Mouse (Mus musculus) 416B (cell line): ENCODE data around the gene Fam155a.

Experiments
- DNase-seq: peaks from one replicate; pipeline ENCODE4 v3.0.0; 2011; ENCODE audit warnings: low read depth

The Fam155a gene

DNA sequence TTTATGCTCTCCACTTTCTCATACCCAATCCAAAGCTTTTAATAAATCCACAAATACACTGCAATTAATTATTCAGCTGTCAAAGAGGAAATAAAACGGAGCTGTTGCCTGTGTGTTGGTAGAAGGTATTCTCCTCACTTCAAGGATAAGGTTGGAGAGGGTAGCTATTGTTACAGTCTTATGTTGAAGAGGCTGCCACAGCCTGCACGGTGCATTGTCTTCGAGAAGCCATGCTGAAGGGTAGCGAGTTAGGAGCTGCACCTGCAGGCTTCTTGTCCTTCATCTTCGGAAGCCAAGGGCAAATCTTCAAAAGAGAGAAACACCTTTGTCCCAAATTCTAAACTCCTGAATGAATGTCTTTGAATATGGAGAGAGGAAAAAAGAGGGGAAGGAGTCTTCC lies 288.4 kb downstream of the Fam155a start:
- no peak for DNase-seq

DNA sequence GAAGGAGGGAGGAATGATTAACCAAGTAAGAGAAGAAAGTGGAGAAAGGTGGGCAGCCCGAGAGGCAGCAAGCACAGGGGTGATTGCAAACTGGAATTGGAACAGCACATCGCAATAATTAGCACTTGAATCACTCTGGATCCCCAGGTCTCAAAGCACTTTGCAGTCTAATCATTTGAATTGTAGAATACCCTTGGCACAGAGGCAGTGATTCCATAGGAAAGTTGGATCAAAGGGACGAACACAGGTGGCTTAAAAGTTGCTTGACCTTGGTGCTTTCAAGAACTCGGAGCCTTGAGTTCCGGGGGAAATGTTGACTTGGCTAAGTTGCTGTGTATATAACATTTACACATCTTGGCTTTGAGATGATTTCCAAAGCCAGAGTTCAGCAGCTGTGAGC lies 299.7 kb downstream of the Fam155a start:
- DNase-seq, result no peak

DNA sequence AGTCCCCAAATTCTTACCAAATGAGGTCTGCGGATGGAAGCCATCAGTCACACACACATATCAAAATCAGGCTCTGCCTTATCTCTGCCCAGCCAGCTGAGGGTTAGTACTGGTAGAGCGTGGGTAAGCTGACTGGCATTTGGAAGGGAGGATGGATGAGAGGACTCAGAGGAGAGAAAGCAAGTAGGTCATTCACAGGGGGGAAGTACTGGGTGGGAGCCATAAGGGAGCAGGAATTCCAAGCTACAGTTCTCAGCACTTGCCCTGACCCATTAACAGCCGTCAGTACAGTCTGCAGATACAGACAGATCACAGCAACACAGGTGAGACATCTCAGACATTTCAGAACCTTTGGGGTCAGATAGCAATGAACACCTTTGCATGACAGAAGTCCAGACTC lies 300.8 kb downstream of the Fam155a start:
- DNase-seq, result no peak

DNA sequence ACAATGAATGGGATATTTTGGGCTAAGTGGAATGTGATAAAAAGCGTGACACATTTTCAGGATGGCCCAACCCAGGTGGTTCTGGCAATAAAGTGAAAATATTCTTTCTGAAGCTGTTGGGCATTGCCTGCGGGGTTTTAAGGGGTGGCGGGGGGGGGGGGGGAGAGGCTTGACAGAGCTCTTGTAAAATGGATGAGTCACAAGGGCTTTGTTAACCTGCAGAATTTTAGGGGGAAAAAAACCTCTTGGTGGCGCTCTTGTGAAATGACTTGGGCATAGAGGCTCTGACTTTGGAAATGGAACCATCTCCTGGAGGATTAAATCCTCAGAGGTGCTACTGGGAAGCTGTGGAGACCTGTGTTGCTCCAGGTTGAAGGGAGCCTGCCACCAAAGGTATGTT lies 309.9 kb downstream of the Fam155a start:
- peak; percentile 3 for DNase-seq

DNA sequence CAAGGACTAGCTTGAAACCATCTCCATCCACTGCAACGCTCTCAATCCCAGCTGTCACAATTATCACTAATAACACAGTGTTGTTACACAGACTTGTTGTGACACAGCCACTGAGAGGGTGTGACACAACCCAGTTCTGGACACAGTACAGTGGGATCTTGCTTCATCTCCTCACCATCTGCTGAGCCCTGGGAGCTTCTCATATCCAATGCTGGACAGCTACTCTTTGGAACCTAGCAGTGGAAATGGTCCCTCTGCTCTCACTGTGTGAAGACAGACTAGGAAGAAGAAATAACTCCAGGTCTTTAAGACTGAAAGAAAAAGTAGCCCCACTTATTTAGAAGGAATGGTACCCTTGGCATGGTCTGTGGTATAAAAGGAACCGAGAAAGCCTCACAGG lies 310.3 kb downstream of the Fam155a start:
- DNase-seq, result peak; percentile 17

DNA sequence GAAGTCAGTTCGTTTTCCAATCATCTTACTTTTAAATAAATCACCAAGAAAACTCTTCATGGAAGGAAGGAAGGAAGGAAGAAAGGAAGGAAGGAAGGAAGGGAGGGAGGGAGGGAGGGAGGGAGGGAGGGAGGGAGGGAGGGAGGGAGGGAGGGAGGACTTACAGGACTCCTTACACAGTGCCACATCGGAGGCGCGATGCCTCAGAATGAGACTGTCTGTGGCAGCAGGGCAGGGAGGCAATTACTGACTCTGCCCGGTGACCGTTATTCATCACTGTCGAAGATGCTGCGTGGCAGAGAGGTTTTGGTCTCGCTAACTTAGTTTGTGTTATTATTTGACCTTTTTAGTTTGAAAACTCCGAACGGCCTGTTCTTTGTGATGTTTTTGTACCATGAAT lies 312.3 kb downstream of the Fam155a start:
- DNase-seq, result no peak

DNA sequence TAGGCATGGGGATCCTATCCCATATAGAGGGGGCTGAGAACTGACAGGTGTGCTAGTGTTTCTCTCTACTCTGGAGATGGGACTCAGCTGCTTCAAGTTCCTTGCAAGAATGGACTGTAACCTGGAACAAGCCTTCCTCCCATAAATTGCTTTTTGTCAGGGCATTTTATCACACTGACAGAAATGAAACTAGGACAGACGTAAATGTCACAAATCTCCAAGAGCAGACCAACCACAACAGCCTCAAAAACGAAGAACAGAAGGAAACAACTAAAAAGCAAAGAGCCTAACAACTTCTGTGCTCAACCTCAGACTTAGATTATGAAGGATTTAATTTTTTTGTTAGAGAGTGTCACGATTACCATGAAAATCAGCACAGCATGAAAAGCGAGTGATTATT lies 315.8 kb downstream of the Fam155a start:
- DNase-seq, result no peak

DNA sequence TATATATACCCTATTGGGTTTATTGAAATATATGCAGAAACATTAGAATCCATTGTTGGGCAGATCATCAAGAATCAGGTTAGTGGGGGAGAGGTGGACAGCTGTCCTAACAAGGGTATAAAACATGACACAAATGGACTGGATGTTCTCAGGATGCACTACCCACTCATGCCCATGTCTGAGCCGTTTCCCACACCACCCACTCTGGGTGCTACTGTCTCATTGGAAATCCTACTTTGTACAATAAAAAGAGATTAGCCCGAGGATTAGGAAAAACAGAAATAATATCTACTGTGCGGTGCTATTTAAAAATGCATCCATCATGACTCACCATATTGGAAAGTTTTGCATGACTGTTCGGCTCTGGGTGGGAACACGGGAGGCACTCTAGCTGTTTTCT lies 317.2 kb downstream of the Fam155a start:
- no peak for DNase-seq

DNA sequence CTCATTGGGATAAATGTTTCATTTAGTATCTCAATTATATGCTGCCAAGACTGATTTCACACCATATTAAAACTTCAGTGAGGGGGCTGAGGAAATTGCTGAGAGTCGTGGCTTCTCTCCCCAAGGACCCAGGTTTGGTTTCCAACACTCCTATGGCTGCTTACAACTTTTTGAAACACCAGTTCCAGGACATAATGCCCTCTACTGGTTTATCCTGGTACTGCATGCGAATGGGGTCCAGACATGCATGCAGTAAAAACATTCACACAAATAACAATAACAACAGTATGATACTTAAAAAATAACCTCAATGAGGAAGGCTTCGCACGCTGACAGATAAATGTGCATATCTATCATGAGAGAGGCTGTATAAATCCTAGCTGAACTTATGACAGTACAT lies 319.4 kb downstream of the Fam155a start:
- peak; percentile 8 for DNase-seq

DNA sequence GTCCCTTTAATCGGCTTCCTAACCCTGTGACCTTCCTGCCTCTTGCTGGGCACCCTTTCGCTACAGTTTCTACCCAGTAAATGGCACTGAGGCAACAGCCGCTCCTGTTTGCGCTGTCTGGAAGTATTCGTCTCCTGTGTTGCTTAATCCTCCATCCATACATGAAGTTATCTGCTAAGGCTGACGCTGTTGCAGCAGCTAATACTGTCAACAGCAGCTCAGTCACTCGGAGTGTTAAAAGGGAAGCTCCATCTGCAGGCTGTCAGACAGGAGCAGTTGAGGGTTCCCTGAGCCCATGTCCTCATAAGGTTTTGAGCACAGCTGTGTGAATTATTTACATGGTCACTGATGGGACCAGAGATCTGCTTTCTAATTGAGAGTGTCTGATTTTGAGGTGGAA lies 322.3 kb downstream of the Fam155a start:
- DNase-seq, result no peak

DNA sequence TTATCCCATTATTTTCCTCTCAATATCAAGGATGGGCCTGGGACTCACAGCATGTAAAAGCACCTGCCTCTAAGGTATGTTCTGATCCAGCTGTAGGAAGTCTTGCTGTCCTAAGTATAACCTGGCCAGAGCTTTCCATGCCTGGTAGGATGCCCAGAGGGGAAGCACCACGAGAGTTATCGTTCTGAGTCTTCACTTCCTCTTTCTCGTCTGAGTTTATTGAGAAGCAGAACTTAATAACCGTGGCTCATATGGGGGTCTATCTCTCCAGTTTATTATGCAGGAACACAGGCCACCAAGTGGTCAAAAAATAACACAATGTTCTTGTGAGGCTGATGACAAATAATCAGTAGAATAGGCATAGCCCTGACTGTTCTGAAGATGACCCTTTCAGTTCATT lies 333.1 kb downstream of the Fam155a start:
- no peak for DNase-seq

DNA sequence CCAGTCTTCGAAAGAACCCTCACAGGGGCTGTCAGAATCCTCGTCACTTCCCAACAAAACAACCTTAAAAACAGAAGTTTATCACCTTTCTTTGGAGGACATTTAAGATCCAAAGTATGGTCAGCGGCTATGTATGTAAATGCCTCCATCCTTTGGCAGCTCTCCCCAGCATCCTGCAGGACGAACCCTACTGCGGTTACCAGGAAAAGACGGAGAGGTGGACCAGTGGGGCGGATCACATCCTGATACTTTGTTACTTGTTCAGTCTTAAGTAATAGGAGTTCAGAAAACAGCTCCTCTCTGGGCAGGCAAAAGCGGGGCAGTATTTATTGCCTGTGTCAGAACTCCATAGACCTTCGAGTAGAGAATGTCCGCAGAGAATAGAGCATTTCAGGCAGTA lies 335.5 kb downstream of the Fam155a start:
- no peak for DNase-seq

DNA sequence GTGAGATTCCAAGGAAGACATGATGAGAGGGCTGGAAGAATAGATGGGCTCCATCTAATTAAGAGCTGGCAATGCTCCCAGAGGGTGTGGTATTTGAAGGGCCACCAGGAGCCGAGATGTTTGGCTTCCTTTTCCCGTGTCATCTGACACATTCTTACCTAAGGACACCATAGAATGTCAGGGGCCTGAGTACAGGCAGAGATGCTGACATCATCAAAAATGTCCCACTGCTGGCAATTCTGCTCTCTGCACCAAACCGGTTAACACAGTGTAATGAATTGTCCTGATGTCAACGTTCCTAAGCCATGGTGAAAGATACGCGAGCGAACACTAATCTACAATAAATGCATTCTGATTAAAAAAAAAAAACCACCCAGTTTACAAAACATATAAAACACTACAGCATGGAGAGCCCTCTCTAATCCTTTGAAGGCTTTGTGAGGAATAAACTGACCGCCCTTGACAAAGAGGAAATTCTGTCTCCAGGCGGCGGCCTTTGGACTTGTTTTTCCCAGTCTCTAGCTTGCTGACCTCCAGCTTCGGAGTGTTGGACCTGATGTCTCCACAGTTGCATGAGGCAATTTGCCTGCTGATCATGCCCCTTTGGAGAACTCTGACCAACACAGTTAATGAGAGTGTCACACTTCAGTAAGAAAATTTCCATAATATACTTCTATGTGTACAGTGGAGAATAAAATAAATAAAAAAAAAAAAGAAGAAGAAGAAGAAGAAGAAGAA lies 338.2 kb downstream of the Fam155a start:
- DNase-seq, result no peak

DNA sequence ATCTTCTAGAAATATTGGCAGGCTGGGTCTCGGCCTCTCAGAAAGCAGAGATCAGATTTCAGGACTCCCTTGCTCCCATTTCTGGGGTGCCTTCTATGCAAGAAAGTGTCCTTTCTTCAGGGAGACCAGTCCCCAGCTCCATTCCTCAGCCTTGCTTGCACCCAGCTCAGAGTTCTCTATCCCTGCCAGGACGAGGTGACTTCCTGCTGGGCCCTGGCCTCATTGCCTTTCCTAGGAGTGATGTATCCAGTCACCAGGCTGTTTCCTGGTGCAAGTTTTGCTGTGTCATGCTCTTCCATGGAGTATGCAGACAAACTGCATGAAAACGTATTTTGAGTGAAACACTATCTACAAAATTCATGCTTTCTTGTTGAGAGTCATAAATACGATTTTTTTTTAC lies 342.1 kb downstream of the Fam155a start:
- no peak for DNase-seq

DNA sequence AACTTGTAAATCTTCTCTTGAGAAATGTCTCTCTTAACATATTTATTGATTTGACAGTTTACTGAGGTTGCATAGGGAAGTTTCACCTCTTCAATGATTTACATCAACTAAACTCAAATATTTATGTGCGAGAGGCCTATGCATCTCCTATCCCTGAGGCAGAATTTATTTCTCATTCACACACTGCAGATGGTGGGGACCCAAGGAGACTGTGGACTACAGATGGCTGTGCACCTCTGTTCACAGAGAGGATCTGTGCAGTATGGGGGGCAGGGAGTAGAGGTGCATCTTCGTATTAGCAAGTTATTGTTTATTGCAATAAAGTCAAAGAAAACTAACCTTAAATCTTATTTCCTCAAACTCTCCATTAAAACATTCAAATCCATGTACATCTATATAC lies 346.9 kb downstream of the Fam155a start:
- DNase-seq, result no peak

DNA sequence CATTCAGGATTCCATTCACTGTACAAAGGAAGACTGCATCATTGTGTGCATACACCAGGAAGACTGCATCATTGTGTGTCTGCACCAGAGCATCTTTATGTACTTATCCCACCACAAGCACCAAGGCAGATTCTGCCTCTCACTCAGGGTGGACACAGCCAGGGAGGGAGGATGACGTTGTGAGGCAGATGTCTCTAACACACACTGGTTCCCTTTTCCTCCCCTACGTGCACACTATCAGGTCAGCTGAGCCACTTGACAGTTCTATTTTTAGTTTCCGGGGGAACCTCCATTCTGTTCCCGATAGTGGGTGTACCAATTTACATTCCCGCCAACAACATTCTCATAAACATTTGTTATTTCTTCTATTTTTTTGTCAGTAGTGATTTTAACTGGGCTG lies 347.4 kb downstream of the Fam155a start:
- no peak for DNase-seq

DNA sequence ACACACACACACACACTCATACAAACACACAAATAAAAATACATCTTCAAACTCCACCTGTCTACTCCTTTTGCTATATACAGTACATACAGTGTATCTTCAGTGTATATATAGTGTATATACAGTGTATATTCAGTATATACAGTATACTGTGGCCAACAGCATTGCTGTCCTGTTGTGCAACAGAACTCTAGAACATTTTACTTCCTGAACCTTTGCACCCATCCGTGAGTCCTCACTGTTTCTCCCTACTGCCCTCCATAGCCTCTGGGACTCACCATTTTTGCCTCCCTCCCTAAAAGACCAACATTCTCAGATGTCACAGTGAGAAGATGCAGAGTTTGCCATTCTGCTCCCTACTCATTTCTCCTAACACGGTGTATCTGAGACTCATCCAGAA lies 347.8 kb downstream of the Fam155a start:
- no peak for DNase-seq

DNA sequence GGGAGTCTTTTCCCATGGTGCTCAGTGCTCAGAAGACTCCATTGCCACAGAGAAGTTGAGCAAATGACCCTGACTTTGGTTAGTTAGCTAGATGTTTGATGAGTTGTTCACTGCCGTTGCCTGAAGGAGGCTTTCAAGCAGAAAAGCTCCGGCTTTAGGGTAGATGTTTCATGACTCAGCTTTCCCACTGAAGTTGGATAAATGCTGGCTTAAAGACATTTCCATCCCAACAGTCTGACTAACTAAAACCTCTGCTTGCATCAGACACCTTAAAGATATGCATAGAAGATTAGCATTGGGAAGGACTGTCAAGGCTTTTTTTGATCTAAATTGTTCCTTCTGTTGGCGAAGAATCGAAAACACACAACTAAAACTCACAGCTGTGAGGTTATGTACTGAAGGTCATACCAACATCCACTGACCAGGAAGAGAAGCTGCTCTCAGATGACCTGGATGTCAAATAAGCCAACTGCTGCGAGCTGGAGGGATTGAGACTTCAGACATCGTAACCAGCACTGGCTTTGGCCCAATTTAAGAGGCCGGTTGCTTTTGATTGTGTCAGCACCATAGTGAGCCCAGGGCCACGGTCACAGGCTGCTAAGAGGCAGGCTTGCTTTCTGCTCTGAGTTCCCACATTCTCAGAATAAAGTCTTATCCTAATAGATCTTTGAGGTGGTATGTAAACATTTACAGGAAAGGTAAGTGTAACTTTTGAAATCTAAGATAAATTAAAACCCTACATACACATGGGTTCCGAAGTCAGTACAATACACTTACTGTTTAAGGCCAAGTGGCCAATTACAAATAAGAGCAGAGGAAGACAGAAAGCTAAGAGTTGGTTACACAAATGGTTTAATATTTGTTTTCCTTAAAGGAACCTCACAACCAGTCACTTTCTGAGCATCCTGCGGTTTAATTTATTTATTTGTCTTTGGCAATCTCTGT lies 351.8 kb downstream of the Fam155a start:
- DNase-seq, result no peak

DNA sequence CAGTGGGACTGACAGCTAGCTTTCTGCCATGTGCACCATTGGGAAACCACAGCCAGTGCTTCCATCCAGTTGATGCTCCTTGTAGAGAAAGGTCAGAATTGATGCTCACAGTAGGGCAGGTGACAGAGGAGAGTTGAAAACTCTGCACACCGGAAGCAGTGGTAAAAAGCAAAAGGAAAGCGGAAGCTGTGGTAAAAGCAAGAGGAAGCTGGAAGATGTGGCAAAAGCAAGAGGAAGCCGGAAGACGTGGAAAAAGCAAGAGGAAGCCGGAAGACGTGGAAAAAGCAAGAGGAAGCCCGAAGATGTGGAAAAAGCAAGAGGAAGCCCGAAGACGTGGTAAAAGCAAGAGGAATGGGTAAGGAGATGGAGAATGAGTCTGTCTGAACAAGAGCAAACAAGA lies 354.8 kb downstream of the Fam155a start:
- DNase-seq, result no peak

DNA sequence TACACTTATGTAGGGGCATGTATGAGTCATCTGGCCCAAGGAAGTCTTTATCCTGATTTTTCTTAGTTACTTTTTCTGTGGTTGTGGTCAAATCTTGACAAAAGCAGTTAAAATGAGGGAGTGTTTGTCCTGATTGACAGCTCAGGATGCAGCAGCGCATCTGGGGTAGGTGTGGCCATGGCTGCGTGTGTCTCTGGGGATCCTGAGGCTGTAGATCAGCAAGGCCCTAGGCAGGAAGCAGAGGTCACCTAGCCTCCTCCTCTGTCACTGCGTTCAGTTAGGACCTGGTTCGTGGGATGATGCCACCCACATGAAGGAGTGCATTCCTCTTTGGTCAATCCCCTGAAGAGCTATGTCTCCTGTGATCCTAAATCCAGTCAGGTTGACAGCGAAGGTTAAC lies 362.5 kb downstream of the Fam155a start:
- no peak for DNase-seq

DNA sequence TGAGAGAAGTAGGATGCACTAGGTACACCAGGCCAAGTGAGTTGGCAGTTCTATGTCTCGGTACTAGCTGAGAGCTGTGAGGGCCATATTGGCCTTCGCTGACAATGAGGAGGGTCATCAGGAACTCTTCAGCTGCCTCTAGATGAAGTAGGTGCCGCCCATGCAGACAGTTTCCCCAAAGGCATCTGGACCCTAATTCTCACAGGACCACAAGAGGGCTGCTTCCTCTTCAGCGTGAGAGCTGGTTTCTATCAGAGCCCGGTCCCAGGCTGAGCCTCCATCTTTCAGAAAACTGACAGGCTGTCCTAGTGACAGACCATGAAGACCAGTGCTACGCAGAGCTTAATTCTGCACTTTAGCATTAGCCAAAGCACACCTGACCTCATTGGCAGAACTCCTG lies 364.8 kb downstream of the Fam155a start:
- no peak for DNase-seq

DNA sequence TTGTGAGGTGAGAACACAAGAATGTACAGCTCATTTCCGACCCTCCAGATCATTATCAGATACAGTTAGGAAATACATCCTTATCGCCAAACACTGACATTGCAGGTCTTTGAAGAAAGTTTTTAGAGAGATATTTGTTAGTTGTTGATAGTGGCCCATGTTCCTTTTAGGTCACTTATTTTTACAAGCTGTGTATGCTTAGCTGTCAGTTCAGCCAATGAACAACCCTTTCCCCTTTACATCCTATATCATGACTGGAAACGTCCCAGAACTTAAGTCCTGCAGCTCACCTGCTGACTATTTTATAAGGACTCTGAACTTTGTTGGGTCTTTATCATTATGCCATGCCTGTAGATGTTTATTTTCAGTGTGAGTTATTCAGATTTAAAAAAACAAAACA lies 366.3 kb downstream of the Fam155a start:
- peak; percentile 42 for DNase-seq

DNA sequence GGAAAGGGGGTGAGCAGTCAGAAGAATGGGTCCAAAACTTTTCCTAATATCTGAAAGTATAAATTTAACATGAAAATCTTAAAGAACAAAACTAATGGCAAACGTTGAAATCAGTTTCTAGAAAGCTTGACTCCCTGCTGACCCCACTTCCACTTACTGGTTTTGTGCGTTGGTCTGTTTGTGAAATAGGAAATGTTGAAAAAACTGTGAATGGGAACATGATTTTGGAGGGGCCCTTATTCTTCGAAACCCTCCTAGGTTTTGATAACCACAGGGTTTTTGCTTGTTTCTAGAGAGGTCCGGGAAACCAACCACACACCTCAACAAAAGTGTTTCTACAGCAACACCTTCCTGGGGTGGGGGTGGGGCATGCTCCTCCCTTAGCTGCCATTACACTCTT lies 368.6 kb downstream of the Fam155a start:
- peak; percentile 15 for DNase-seq
